Mouse (Mus musculus) thymus, adult 2 months (tissue): ENCODE results near the gene Abcb8. TPM values are rescaled to one million over a fixed set of nuclear protein-coding genes. Genes with fewer than 3 reads are reported as not detected.

Source experiments
- DNase-seq: peaks from one replicate; pipeline ENCODE4 v3.0.0; 2021
- H3K27ac ChIP-seq: fragments of 200-500 bp; 2 replicates; pipeline ENCODE4 v1.5.1; 2012; ENCODE audit warnings: low read length, control low read depth; ENCODE audit not compliant: control insufficient read depth, insufficient read depth
- H3K27me3 ChIP-seq: fragments of 200-500 bp; 2 replicates; pipeline ENCODE4 v1.6.1; 2012; ENCODE audit warnings: mild to moderate bottlenecking, low read length, moderate library complexity, mixed read lengths; ENCODE audit not compliant: control insufficient read depth, insufficient read depth
- H3K36me3 ChIP-seq: fragments of 200-500 bp; 2 replicates; pipeline ENCODE4 v1.6.1; 2012; ENCODE audit warnings: mild to moderate bottlenecking, low read length, moderate library complexity; ENCODE audit not compliant: control insufficient read depth, insufficient read depth
- H3K4me1 ChIP-seq: fragments of 200-500 bp; replicated peaks from 2 replicates; pipeline ENCODE4 v1.6.1; 2012; ENCODE audit warnings: low read length; ENCODE audit not compliant: control insufficient read depth, insufficient read depth
- H3K4me3 ChIP-seq: fragments of 200-500 bp; 2 replicates; pipeline ENCODE4 v1.5.1; 2012; ENCODE audit warnings: mild to moderate bottlenecking, low read length, control low read depth, moderate library complexity; ENCODE audit not compliant: control insufficient read depth, insufficient read depth
- CTCF ChIP-seq: fragments of 200-500 bp; IDR thresholded peaks from 2 replicates; pipeline ENCODE4 v1.5.1; 2012; ENCODE audit warnings: mild to moderate bottlenecking, control low read depth, low read length, moderate library complexity, borderline replicate concordance; ENCODE audit not compliant: control insufficient read depth, poor library complexity, insufficient read depth; ENCODE audit errors: extremely low read depth
- POLR2A ChIP-seq: fragments of 200-500 bp; IDR thresholded peaks from 2 replicates; pipeline ENCODE4 v1.6.1; 2012; ENCODE audit warnings: mild to moderate bottlenecking, low read length, control low read depth, moderate library complexity; ENCODE audit not compliant: control insufficient read depth, poor library complexity, insufficient read depth; ENCODE audit errors: extremely low read depth
- WGBS: fragments of 180-500 bp; shearing (Covaris S2); methylation state at CpG from one replicate; pipeline ENCODE4 v1.1.7; 2018; 5-methylcytosine and 5-hydroxymethylcytosine counted together
- polyA plus RNA-seq: library from polyadenylated mRNA; depleted of rRNA; stranded (reverse); fragments of >200 nt; gene quantifications from 2 replicates; pipeline ENCODE4 v1.2.3, GENCODE M21; 2012

Abcb8 gene
- polyA plus RNA-seq, 1 experiment, result 78.2 TPM

- 98% methylated on average over 8 of the region's 8 CpGs for WGBS
- Histone ChIP-seq H3K4me3 (no peak overlapping the region), H3K27ac (no peak overlapping the region), H3K4me1 (no peaks in the 10 kb centered on the region), H3K36me3 (peaks cover 72% of the 10 kb centered on the region), H3K27me3 (no peaks in the 10 kb centered on the region)
- TF ChIP-seq CTCF (no peak), POLR2A (no peak)
- no peak for DNase-seq
Observed at GRCm38 (mm10) chr5:24433993-24434392, 40.5 kb downstream of the Abcb8 start.

GRCm38 (mm10) chr5:24441187-24441586, 47.7 kb downstream of the Abcb8 start:
- Histone ChIP-seq H3K36me3 (peaks cover 24% of the 10 kb centered on the region), H3K4me3 (no peak overlapping the region), H3K27ac (no peak overlapping the region), H3K27me3 (no peaks in the 10 kb centered on the region), H3K4me1 (peaks cover 36% of the 10 kb centered on the region)
- WGBS, result 91% methylated on average over 8 of the region's 8 CpGs
- TF ChIP-seq CTCF (no peak), POLR2A (no peak)
- DNase-seq, result no peak

DNA sequence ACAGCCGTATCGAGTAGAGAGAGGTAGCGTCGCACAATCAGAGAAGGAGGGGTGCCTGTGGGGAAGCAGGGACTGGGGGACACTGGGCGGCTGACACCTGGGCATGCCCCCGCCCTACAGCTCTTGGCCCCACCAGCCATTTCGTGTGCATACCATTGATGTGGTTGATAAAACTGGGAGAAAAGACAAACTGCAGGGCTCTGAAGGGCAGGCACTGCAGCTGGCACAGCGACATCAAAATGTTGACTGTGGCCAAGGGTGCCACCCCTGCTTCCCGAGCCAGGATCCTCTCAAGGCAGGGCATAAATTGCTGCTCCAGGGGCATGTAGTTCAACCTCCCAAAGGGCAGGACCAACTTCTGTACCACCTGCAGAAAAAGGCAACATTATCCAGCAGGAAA, 48.6 kb downstream of the Abcb8 start:
- no peak overlapping the region; the same call in 1 of the 2 replicates for H3K27ac ChIP-seq
- TF ChIP-seq POLR2A, result no peak
- TF ChIP-seq CTCF, result no peak
- H3K36me3 ChIP-seq, result peaks cover 17% of the 10 kb centered on the region
- DNase-seq, result peak; percentile 13
- no peaks in the 10 kb centered on the region for H3K27me3 ChIP-seq
- no peak overlapping the region for H3K4me3 ChIP-seq
- peaks cover 39% of the 10 kb centered on the region for H3K4me1 ChIP-seq
- 6% methylated on average over 9 of the region's 9 CpGs for WGBS

GRCm38 (mm10) chr5:24443204-24443603, 49.7 kb downstream of the Abcb8 start:
- peaks cover 17% of the 10 kb centered on the region for H3K36me3 ChIP-seq

GRCm38 (mm10) chr5:24443927-24444326, 50.5 kb downstream of the Abcb8 start:
- no peaks in the 10 kb centered on the region for H3K27me3 ChIP-seq
- WGBS, result 92% methylated on average over 12 of the region's 12 CpGs
- no peak for DNase-seq
- peaks cover 43% of the 10 kb centered on the region for H3K4me1 ChIP-seq
- TF ChIP-seq CTCF (no peak), POLR2A (no peak)
- no peak overlapping the region for H3K27ac ChIP-seq
- peaks cover 11% of the 10 kb centered on the region for H3K36me3 ChIP-seq
- no peak overlapping the region for H3K4me3 ChIP-seq

More at GRCm38 (mm10) chr5:24443204-24443603, 49.7 kb downstream of the Abcb8 start:
- TF ChIP-seq POLR2A (no peak), CTCF (no peak)
- Histone ChIP-seq H3K4me3 (no peak overlapping the region), H3K27ac (no peak overlapping the region), H3K4me1 (peaks cover 43% of the 10 kb centered on the region), H3K27me3 (no peaks in the 10 kb centered on the region)
- no peak for DNase-seq
- WGBS, result 88% methylated on average over 7 of the region's 7 CpGs

DNA sequence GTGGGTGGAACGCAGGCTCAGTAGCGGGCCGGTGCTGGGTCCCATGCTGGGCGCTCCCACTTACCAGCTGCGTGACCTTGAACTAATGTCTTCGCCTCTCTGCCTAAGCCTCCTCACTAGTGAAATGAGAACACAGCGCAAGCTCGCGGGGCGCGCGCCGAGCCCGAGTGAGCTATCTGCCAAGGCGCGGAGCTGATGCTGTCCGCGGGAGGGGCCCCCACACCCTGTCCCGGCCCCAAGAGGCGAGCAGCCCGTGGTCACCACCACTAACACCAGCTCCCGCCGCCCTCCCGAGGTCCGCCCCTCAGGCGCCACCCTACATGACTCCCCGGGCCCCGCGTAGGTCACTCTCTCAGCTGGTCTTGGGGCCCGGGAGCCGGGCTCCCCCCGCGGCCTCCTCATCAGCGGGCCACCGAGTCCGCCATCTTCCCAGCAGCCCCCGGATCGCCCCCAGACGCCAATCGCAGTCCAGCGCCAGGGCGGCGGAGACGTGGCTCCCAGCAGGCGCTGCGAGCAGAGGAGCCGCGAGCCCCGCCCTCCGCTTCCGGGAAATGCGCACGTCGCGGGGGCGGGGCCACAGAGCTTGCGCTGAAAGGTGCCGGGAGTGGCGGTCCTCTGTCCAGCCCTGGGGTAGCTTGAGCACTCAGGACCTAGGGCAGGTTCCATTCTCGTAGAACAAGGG, 51.4 kb downstream of the Abcb8 start, which contains the start of gene Fastk:
TSS of gene Fastk (minus strand) at position 542 of the 682 bp plus-strand sequence.
- under 1% methylated on average over 60 of the region's 60 CpGs for WGBS
- H3K27ac ChIP-seq, result peak within 1 kb of the TSS; percentile 14; the same call in 1 of the 2 replicates

More for the DNA sequence above, 51.4 kb downstream of the Abcb8 start, which contains the start of gene Fastk:
- Histone ChIP-seq H3K36me3 (peaks cover 3% of the 10 kb centered on the region; the same call in 1 of the 2 replicates), H3K4me1 (peaks cover 43% of the 10 kb centered on the region), H3K27me3 (no peaks in the 10 kb centered on the region), H3K4me3 (peak within 1 kb of the TSS; percentile 74)
- TF ChIP-seq CTCF, result peak; percentile 64; the same call in 1 of the 2 replicates
- peak; percentile 92 for TF ChIP-seq POLR2A
- DNase-seq, result peak; percentile 93
